Mouse (Mus musculus) liver, embryonic 14.5 days (tissue): ENCODE measurements around the gene Rnf39.

ENCODE experiments used
- CTCF ChIP-seq: IDR thresholded peaks from 2 replicates; pipeline ENCODE4 v1.5.1; 2016; ENCODE audit warnings: antibody characterized with exemption, low read depth, control low read depth
- EP300 ChIP-seq: IDR thresholded peaks from 2 replicates; pipeline ENCODE4 v1.6.1; 2016; ENCODE audit warnings: antibody characterized with exemption, low read depth

GRCm38 (mm10) chr17:36982253-36983155, 39.8 kb downstream of the Rnf39 start:
- TF ChIP-seq CTCF (no peak), EP300 (no peak)
